Mouse (Mus musculus): ENCODE data around the gene Sorcs2. TPM values are rescaled to one million over a fixed set of nuclear protein-coding genes. Genes with fewer than 3 reads are reported as not detected.

Gene Sorcs2
- polyA plus RNA-seq, 1 experiment, result 5.7 TPM

GRCm38 (mm10) chr5:36086931-36087330 lies 311.0 kb downstream of the Sorcs2 start:
- Histone ChIP-seq H3K27me3 (ENCODE audit: control insufficient read depth, insufficient read depth, low read length) (no peaks in the 10 kb centered on the region), H3K4me1 (replicated peaks; ENCODE audit: control insufficient read depth, insufficient read depth, low read length) (peaks cover 72% of the 10 kb centered on the region), H3K4me3 (ENCODE audit: control insufficient read depth, insufficient read depth, low read length) (no peak overlapping the region), H3K27ac (ENCODE audit: control insufficient read depth, insufficient read depth, low read length) (no peak overlapping the region), H3K36me3 (ENCODE audit: control insufficient read depth, insufficient read depth, low read length) (no peaks in the 10 kb centered on the region)
- TF ChIP-seq CTCF (IDR thresholded peaks at IDR 0.05; ENCODE audit: borderline replicate concordance, control insufficient read depth, extremely low read depth, insufficient read depth, low read length, poor library complexity), result no peak
- WGBS, result 98% methylated on average over 5 of the region's 5 CpGs
- no peak for DNase-seq

GRCm38 (mm10) chr5:36085621-36086020 lies 312.3 kb downstream of the Sorcs2 start:
- Histone ChIP-seq H3K27ac (ENCODE audit: control insufficient read depth, insufficient read depth, low read length) (peak overlapping the region; percentile 12; the same call in 1 of the 2 replicates), H3K27me3 (ENCODE audit: control insufficient read depth, insufficient read depth, low read length) (no peaks in the 10 kb centered on the region), H3K4me1 (replicated peaks; ENCODE audit: control insufficient read depth, insufficient read depth, low read length) (peaks cover 64% of the 10 kb centered on the region), H3K36me3 (ENCODE audit: control insufficient read depth, insufficient read depth, low read length) (no peaks in the 10 kb centered on the region), H3K4me3 (ENCODE audit: control insufficient read depth, insufficient read depth, low read length) (no peak overlapping the region)
- WGBS, result 50% methylated on average over 4 of the region's 4 CpGs
- TF ChIP-seq CTCF (IDR thresholded peaks at IDR 0.05; ENCODE audit: borderline replicate concordance, control insufficient read depth, extremely low read depth, insufficient read depth, low read length, poor library complexity) (no peak), POLR2A (IDR thresholded peaks at IDR 0.05; ENCODE audit: control insufficient read depth, extremely low read depth, insufficient read depth, low read length, poor library complexity) (no peak)
- no peak for DNase-seq

- DNase-seq, result no peak
- WGBS, result 86% methylated on average over 9 of the region's 9 CpGs
- Histone ChIP-seq H3K4me3 (ENCODE audit: control insufficient read depth, insufficient read depth, low read length) (no peak overlapping the region), H3K27ac (ENCODE audit: control insufficient read depth, insufficient read depth, low read length) (no peak overlapping the region), H3K4me1 (replicated peaks; ENCODE audit: control insufficient read depth, insufficient read depth, low read length) (peaks cover 50% of the 10 kb centered on the region), H3K36me3 (ENCODE audit: control insufficient read depth, insufficient read depth, low read length) (no peaks in the 10 kb centered on the region), H3K27me3 (ENCODE audit: control insufficient read depth, insufficient read depth, low read length) (no peaks in the 10 kb centered on the region)
- no peak for TF ChIP-seq CTCF (IDR thresholded peaks at IDR 0.05; ENCODE audit: borderline replicate concordance, control insufficient read depth, extremely low read depth, insufficient read depth, low read length, poor library complexity)
- TF ChIP-seq POLR2A (IDR thresholded peaks at IDR 0.05; ENCODE audit: control insufficient read depth, extremely low read depth, insufficient read depth, low read length, poor library complexity), result no peak
These were observed 313.9 kb downstream of the Sorcs2 start for GRCm38 (mm10) chr5:36083869-36084565.

- Histone ChIP-seq H3K27ac (ENCODE audit: control insufficient read depth, insufficient read depth, low read length) (no peak overlapping the region), H3K36me3 (ENCODE audit: control insufficient read depth, insufficient read depth, low read length) (no peaks in the 10 kb centered on the region), H3K4me1 (replicated peaks; ENCODE audit: control insufficient read depth, insufficient read depth, low read length) (peaks cover 24% of the 10 kb centered on the region), H3K4me3 (ENCODE audit: control insufficient read depth, insufficient read depth, low read length) (no peak overlapping the region), H3K27me3 (ENCODE audit: control insufficient read depth, insufficient read depth, low read length) (no peaks in the 10 kb centered on the region)
- DNase-seq, result no peak
- WGBS, result 93% methylated on average over 8 of the region's 8 CpGs
- TF ChIP-seq CTCF (IDR thresholded peaks at IDR 0.05; ENCODE audit: borderline replicate concordance, control insufficient read depth, extremely low read depth, insufficient read depth, low read length, poor library complexity), result no peak
- TF ChIP-seq POLR2A (IDR thresholded peaks at IDR 0.05; ENCODE audit: control insufficient read depth, extremely low read depth, insufficient read depth, low read length, poor library complexity), result no peak
These were observed 316.9 kb downstream of the Sorcs2 start for GRCm38 (mm10) chr5:36081021-36081420.

GRCm38 (mm10) chr5:36075172-36076074 lies 322.5 kb downstream of the Sorcs2 start:
- 95% methylated on average over 5 of the region's 5 CpGs for WGBS
- no peak overlapping the region for H3K4me3 ChIP-seq (ENCODE audit: control insufficient read depth, insufficient read depth, low read length)
- TF ChIP-seq CTCF (IDR thresholded peaks at IDR 0.05; ENCODE audit: borderline replicate concordance, control insufficient read depth, extremely low read depth, insufficient read depth, low read length, poor library complexity) (no peak), POLR2A (IDR thresholded peaks at IDR 0.05; ENCODE audit: control insufficient read depth, extremely low read depth, insufficient read depth, low read length, poor library complexity) (no peak)
- H3K27ac ChIP-seq (ENCODE audit: control insufficient read depth, insufficient read depth, low read length), result no peak overlapping the region
- H3K27me3 ChIP-seq (ENCODE audit: control insufficient read depth, insufficient read depth, low read length), result no peaks in the 10 kb centered on the region
- H3K4me1 ChIP-seq (replicated peaks; ENCODE audit: control insufficient read depth, insufficient read depth, low read length), result no peaks in the 10 kb centered on the region
- no peak for DNase-seq
- no peaks in the 10 kb centered on the region for H3K36me3 ChIP-seq (ENCODE audit: control insufficient read depth, insufficient read depth, low read length)

- TF ChIP-seq POLR2A (IDR thresholded peaks at IDR 0.05; ENCODE audit: control insufficient read depth, extremely low read depth, insufficient read depth, low read length, poor library complexity), result no peak
- TF ChIP-seq CTCF (IDR thresholded peaks at IDR 0.05; ENCODE audit: borderline replicate concordance, control insufficient read depth, extremely low read depth, insufficient read depth, low read length, poor library complexity), result no peak
- H3K4me1 ChIP-seq (replicated peaks; ENCODE audit: control insufficient read depth, insufficient read depth, low read length), result no peaks in the 10 kb centered on the region
- H3K27me3 ChIP-seq (ENCODE audit: control insufficient read depth, insufficient read depth, low read length), result no peaks in the 10 kb centered on the region
- no peak overlapping the region for H3K27ac ChIP-seq (ENCODE audit: control insufficient read depth, insufficient read depth, low read length)
- DNase-seq, result no peak
- 86% methylated on average over 6 of the region's 6 CpGs for WGBS
- H3K36me3 ChIP-seq (ENCODE audit: control insufficient read depth, insufficient read depth, low read length), result no peaks in the 10 kb centered on the region
- no peak overlapping the region for H3K4me3 ChIP-seq (ENCODE audit: control insufficient read depth, insufficient read depth, low read length)
These were observed 328.2 kb downstream of the Sorcs2 start for GRCm38 (mm10) chr5:36069503-36070360.

Data from thymus, adult 2 months (tissue).